ENCODE assay signal across 22 mouse cellular contexts in genomic region chr10:77488168-77488567, GRCm38 (mm10).
"Had no signal": no experiment of that assay in that cellular context is flagged by ENCODE, and none has a peak within 500 bp of the region (broad histone marks: within the 10 kb centered on the region; RNA-seq: fewer than 3 reads in every experiment).

No protein-coding gene starts in this region.

- H3K4me2 ChIP-seq: heart, embryonic 11.5 days; heart, embryonic 13.5 days; heart, embryonic 15.5 days; hindbrain, embryonic 14.5 days; limb, embryonic 13.5 days; limb, embryonic 15.5 days; liver, embryonic 12.5 days had no signal

- H3K9me3 ChIP-seq: heart, embryonic 15.5 days; limb, embryonic 15.5 days had no signal

- H3K4me3 ChIP-seq: heart, embryonic 13.5 days; heart, embryonic 15.5 days; limb, embryonic 13.5 days; limb, embryonic 15.5 days; liver, embryonic 12.5 days had no signal

- DNase-seq: forebrain, postnatal 0 days; gastrocnemius, postnatal 10 days; gastrocnemius, postnatal 36 days; heart, postnatal 14 days; heart, postnatal 36 days; kidney, adult 11 months; kidney, adult 8-10 months; kidney, postnatal 14 days; kidney, postnatal 36 days; layer of hippocampus, adult 9-11 months; layer of hippocampus, postnatal 36 days; left cerebral cortex, postnatal 4 days had no signal

- H3K27me3 ChIP-seq: heart, embryonic 13.5 days; heart, embryonic 15.5 days; limb, embryonic 13.5 days; limb, embryonic 15.5 days; liver, embryonic 12.5 days had no signal

- H3K9ac ChIP-seq: forebrain, postnatal 0 days; heart, embryonic 13.5 days; heart, embryonic 15.5 days; hindbrain, embryonic 14.5 days; limb, embryonic 13.5 days; limb, embryonic 15.5 days; liver, embryonic 12.5 days; liver, embryonic 14.5 days had no signal

- H3K27ac ChIP-seq: heart, embryonic 13.5 days; heart, embryonic 15.5 days; hindbrain, embryonic 14.5 days; limb, embryonic 13.5 days; limb, embryonic 15.5 days; liver, embryonic 12.5 days; liver, embryonic 14.5 days had no signal

- ATAC-seq: hindbrain, embryonic 16.5 days; intestine, embryonic 16.5 days; liver, embryonic 12.5 days had no signal
